Mouse (Mus musculus) layer of hippocampus, postnatal 25 days (tissue): ENCODE data around the gene Hyal3. TPM values are rescaled to one million over a fixed set of nuclear protein-coding genes. Genes with fewer than 3 reads are reported as not detected.

Experiments used
- DNase-seq, 2 experiments: peaks; one replicate each; pipeline ENCODE4 v3.0.0; 2022; ENCODE audit warnings: mixed read lengths in 2 of 2, low spot score in 1 of 2; ENCODE audit errors: extremely low spot score in 1 of 2
- total RNA-seq, 2 experiments: library from RNA; stranded (reverse); gene quantifications; 2 replicates each; pipeline ENCODE4 v1.2.3; 2021

Gene Hyal3
- total RNA-seq, 2 experiments from 2014 or later = 1.4 to 1.9 TPM

- DNase-seq = peak; percentile 99
Observed at GRCm38 (mm10) chr9:107612191-107612944, 31.8 kb downstream of the Hyal3 start.

DNA sequence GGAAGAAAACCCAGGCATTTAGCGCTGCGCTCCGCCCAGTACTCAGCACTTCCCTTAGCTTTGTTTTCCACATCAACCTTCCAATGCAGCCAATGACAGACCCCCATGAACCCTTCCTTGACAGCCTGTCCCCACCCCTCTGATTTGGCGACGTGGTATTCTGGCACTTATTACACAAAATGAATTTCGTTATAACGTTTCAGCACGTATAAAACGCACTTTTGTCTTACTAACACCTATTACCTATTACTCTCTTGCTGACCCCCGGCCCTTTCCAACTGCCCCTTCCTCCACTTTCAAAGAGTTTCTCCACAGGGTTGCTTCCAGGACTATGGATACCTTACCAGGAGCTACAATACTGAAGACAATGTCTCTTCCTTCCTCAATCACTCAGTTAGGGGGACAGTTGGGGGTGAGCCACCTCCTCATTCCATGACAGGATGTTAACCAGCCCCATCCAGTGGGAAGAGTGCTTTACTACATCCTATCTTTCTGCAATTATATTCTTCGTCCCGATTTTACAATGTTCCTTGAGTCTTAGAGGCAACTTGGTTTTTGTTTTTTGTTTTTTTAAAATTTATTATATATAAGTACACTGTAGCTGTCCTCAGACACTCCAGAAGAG is 32.4 kb downstream of the Hyal3 start:
- no peak for DNase-seq

GRCm38 (mm10) chr9:107615035-107615434 is 34.4 kb downstream of the Hyal3 start:
- no peak for DNase-seq

DNA sequence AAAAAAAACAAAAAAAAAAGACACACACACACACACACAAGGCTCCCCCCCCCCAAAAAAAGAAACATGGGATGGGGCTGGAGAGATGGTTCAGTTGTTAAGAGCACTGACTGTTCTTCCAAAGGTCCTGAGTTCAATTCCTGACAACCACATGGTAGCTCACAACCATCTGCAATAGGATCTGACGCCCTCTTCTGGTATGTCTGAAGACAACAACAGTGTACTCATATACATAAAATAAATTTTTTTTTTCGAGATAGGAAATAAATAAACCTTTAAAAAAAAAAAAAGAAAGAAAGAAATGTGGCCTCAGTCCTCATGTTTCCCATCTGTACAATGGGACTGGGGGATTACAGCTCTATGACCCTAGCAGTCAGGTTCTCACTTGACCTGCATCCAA is 36.8 kb downstream of the Hyal3 start:
- DNase-seq = no peak

- DNase-seq = no peak
Observed at GRCm38 (mm10) chr9:107618098-107618497, 37.5 kb downstream of the Hyal3 start.

- DNase-seq = no peak
Observed at GRCm38 (mm10) chr9:107618778-107619545, 38.3 kb downstream of the Hyal3 start.

- DNase-seq = no peak
Observed at GRCm38 (mm10) chr9:107619546-107619879, 38.9 kb downstream of the Hyal3 start.

DNA sequence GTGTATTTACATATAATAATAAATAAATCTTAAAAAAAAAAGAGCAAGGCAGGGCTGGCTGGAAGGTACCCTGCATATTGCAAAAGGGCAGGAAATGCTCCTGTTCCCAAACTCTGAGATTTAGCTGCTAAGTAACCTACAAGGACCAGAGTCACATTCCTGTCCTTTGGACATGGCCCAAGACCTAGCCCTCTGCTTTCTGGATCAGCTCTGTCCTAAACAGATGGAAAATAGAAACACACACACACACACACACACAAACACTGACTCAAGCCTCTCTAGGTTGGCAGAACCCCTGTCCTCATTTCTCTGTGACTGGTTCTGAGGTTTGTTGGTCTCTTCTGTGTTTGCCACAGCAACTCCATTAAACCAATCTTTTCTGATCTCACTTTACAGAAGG is 40.3 kb downstream of the Hyal3 start:
- no peak for DNase-seq

- no peak for DNase-seq
Observed at GRCm38 (mm10) chr9:107624539-107624938, 43.9 kb downstream of the Hyal3 start.

DNA sequence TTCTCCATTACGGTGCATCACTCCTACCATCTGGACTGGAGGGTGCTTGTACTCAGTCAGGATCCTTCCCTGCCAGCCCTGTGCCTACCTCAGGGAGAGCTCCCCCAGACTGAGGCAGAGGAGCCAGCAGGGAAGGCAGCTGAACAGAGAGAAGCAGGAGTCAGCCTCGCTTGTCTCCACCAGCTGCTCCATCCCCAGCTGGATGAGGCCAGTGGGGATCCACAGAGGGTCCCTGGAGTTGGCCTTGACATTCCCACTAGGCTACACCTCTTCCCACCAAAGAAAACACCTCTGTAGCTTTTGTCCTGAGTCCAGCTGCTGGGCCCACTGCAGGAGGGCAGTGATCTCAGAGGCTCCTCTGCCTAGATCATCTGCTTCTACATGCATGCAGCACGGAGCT is 44.3 kb downstream of the Hyal3 start:
- DNase-seq = no peak

GRCm38 (mm10) chr9:107625351-107626128 is 44.9 kb downstream of the Hyal3 start:
- DNase-seq = no peak

GRCm38 (mm10) chr9:107626158-107626843 is 45.7 kb downstream of the Hyal3 start:
- no peak for DNase-seq

DNA sequence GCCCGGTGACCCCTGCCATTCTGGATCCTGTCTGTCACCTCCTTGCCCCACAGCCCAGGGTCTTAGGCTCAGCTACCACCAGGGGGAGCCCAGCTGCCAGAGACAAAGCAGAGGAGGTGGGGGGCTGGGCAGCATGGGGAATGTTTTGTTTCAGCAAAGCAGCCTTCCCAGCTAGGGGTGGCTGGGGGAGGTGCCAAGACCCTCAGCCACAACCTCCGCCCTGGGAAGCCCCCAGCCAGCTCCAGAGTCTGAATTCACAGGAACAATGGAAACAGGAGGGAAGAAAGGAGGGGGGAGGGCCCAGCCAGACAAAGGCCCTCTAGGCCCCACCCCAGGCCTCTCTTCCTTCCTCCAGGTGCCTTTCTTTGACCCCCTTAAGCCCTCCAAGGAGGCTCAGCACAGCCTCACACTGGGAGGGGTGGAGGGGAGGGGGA is 46.2 kb downstream of the Hyal3 start:
- peak; percentile 71 to 84 for DNase-seq

- DNase-seq = no peak
Observed at GRCm38 (mm10) chr9:107627387-107628255, 47.0 kb downstream of the Hyal3 start.

- DNase-seq = no peak
Observed at GRCm38 (mm10) chr9:107628721-107629410, 48.2 kb downstream of the Hyal3 start.

DNA sequence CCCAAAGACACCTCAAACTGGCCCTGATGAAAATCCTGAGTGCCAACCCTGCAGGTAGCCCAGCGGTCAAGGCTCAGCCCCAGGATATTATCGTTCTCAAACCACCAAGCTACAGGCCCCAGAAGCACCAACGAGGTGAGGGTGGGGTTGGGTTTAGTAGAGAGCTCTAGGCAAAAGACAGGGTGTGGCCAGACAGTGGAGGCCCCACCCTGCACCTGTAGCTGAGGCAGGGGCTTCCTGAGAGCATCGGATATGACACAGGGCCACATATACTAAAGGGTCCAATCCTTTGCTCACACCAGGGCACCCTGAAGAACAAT is 48.8 kb downstream of the Hyal3 start:
- DNase-seq = no peak

GRCm38 (mm10) chr9:107629901-107630425 is 49.3 kb downstream of the Hyal3 start:
- no peak for DNase-seq

- DNase-seq = no peak
Observed at GRCm38 (mm10) chr9:107630576-107630975, 50.0 kb downstream of the Hyal3 start.
